ENCODE assay signal across 9 mouse cellular contexts in genomic region chr13:63918733-63919422, GRCm38 (mm10).
DNase-seq lines count a peak whose midpoint lies in the region; ATAC-seq lines count a peak whose summit lies in the region.
"Had no signal": no experiment of that assay in that cellular context is flagged by ENCODE, and none has a peak within 500 bp of the region (broad histone marks: within the 10 kb centered on the region; RNA-seq: fewer than 3 reads in every experiment).

No protein-coding gene starts in this region.

- no peak overlapping the region for H3K4me3 ChIP-seq in intestine, embryonic 16.5 days (ENCODE audit: low read length)
- H3K4me3 ChIP-seq: erythroblast, embryonic 14.5 days had no signal

- DNase-seq in adrenal gland, adult 2 months, result peak; percentile 16
- DNase-seq in adrenal gland, adult 8-10 months, result no peak
- DNase-seq in cerebellum, adult 11-12 months, result peak; percentile 73
- peak; percentile 56 to 65 for DNase-seq in frontal cortex, adult 2 months (ENCODE audit: extremely low spot score in 1 of 2, low spot score in 1 of 2)
- peak; percentile 46 to 50 for DNase-seq in left cerebral cortex, postnatal 14 days (ENCODE audit: low spot score in 2 of 2)
- DNase-seq in right cerebral cortex, postnatal 14 days, result peak; percentile 32

- no peaks in the 10 kb centered on the region for H3K36me3 ChIP-seq in intestine, embryonic 16.5 days (ENCODE audit: control insufficient read depth, insufficient read depth, low read length)

- peak overlapping the region; percentile 85 for H3K27ac ChIP-seq in intestine, embryonic 16.5 days (ENCODE audit: low read length)

- peak overlapping the region; percentile 52 for H3K9ac ChIP-seq in intestine, embryonic 16.5 days (ENCODE audit: low read depth, low read length)

- ATAC-seq in intestine, embryonic 16.5 days, result peak; percentile 25; the same call in 1 of the 2 replicates
- ATAC-seq in inflammation-experienced regulatory T-cells, adult 6 months, result no peak

- H3K4me1 ChIP-seq in intestine, embryonic 16.5 days (ENCODE audit: control insufficient read depth, insufficient read depth, low read length), result peaks cover 35% of the 10 kb centered on the region

- intact Hi-C loops in left cerebral cortex, postnatal 14 days (cut with DNase I), result no loop called here

- no peaks in the 10 kb centered on the region for H3K27me3 ChIP-seq in intestine, embryonic 16.5 days (replicated peaks; ENCODE audit: control insufficient read depth, insufficient read depth, low read length)

- no peak overlapping the region for H3K4me2 ChIP-seq in intestine, embryonic 16.5 days (ENCODE audit: low read depth, low read length)

- 0 out of 2 replicates have a peak, but pooled peaks cover 3% of the 10 kb centered on the region for H3K9me3 ChIP-seq in intestine, embryonic 16.5 days (ENCODE audit: control insufficient read depth, low read length)

- WGBS in intestine, embryonic 16.5 days, result 40% methylated on average over 18 of the region's 18 CpGs
